Mouse (Mus musculus) E14TG2a.4 (cell line): ENCODE measurements at regions not wholly inside any gene's neighbourhood (a gene's known extent, or its start where the extent isn't known, plus 50 kb on each side); places are given as distances from the start of the nearest gene placed in this dataset.

Source experiments
- CTCF ChIP-seq: conservative IDR thresholded peaks from 2 replicates; pipeline ENCODE4 v1.5.1; 2014; ENCODE audit warnings: low read length
- NANOG ChIP-seq: IDR thresholded peaks from 2 replicates; pipeline ENCODE4 v1.6.1; 2014; ENCODE audit warnings: borderline replicate concordance, low read length, mixed read lengths
- POU5F1 ChIP-seq: IDR thresholded peaks from 2 replicates; pipeline ENCODE4 v1.6.1; 2014; ENCODE audit warnings: low read length, borderline replicate concordance

GRCm38 (mm10) chr10:60981770-60982169 lies 107.4 kb upstream of the Pcbd1 start:
- TF ChIP-seq CTCF (no peak), POU5F1 (no peak), NANOG (no peak)
